Mouse (Mus musculus) CD8-positive naive resting alpha-beta T cell, adult 2 months (primary cell): ENCODE results near the gene Elfn2.
A peak's percentile ranks its signal among the peaks of the same experiment; 100 is the strongest.

Experiments
- DNase-seq, 2 experiments: peaks; one replicate each; pipeline ENCODE4 v3.0.0; 2022; ENCODE audit warnings: low read depth in 2 of 2, low spot score in 2 of 2

Elfn2 gene

DNA sequence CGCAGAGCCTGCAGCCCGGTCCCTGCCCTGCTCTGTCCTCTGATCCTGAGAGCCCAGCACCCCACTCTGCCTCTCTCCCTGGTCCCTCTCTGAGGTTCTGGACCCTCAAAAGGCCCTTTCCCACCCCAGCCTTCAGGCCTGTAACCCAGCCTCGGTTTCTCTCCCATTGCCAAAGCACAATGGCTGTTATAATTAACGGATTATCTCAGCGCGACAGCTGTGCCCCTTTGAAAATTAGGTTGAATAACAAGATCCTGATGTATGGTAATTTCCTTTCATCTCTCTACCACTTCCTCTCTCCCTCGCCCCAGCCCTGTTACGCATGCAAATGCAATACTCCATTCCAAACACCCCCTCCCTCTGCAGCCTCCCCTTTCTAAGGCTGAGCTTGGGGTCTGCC is 35.1 kb downstream of the Elfn2 start:
- peak; percentile 39 to 61 for DNase-seq

DNA sequence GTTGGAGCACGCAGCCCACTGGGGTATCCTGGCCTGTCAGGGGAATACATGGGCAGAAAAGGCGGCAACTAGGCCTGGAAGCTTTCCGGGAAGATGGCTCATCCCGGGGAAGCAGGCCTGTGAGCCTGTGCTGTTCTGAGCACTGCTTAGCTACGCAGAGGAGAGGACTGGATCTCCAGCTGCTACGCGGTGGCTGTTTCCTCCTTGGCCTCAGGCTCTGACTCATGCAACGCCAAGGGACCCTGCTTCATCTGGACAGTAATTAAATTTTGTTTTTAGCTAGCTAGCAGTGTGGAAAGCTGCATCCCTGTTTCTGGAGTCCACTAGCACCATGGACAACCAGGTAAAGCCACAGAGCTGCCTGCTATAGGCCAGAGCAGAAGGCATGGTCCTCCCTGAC is 36.8 kb downstream of the Elfn2 start:
- DNase-seq: no peak

- no peak for DNase-seq
Observed at GRCm38 (mm10) chr15:78681301-78681700, 37.3 kb downstream of the Elfn2 start.

DNA sequence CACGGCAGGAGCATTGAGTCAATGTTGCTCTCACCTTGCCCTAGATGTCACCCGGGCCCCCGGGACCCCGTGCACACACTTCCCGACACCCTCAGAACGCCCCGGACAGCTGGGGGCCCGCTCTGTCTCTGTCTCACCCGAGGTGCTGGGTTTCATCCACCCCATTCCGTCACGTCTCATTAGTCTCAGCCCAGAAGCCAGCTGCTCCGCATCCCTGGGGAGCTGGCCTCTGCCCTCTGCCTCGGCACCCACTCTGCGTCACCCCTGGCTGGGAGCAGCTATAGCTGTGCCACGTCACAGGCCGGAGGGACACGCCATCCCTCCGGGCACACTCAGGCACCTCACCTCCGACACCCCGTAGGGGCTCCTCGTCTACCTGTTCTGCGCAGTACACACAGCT is 38.3 kb downstream of the Elfn2 start:
- no peak for DNase-seq

DNA sequence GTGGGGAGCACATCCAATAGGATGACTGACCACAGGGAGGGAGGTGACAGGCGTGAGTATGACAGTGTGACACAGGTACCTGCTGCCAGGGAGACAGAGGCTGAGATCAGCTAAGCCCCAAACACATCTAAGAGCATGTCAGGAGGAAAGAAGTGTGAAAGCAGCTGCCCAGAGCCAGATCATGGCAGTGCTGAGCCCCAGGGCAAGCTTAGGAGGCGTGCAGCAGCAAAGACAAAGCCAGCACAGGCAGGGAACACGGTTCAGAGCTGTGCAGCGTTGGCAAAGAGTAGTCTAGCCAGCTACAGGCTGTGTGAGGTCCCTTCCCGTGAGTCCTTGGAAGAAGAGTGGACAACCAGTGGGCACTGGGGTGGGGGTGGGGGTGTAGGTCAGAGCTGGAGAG is 40.9 kb downstream of the Elfn2 start:
- DNase-seq: no peak

DNA sequence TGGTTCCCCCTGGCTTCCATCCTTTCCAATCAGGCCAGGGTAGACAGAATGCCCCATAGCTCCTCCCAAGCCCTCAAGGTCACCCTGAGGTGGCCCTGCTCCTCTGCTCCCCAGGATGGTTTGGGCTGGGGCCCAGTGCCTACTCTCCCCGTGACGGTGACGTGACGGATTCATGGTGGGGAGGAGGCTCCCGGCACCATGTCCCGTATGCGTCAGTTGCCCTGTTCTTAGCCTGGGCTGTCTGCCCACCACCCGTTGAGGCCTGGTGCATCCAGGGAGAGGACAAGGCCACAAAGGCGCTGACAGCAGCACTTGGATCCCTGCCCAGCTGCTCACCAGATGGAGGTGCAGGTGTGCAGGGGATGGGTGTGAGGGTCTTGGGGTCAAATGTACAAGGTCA is 41.6 kb downstream of the Elfn2 start:
- no peak for DNase-seq

DNA sequence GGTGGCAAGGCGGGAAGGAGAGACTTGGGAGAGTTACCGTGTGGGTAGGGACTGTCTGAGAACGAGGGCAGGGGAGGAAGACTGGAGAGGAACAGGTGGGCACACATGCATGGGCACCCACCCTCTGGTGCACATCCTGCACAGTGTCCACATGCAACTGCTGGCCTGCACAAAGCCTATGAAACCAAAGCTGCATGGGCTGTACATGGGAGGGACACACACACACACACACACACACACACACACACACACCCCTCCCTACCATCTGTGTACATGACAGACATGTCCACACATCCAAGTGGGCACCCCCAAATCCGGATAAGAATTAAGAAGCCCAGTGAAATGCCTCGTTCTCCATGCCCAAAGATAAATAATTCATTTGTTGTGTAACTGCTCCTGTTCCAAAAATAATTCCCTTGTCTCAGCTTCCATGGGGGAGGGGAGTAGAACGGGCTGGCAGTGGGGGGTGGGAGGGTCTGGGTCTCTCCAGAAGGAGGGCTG is 43.6 kb downstream of the Elfn2 start:
- DNase-seq: no peak

GRCm38 (mm10) chr15:78673436-78673835 is 45.1 kb downstream of the Elfn2 start:
- no peak for DNase-seq

DNA sequence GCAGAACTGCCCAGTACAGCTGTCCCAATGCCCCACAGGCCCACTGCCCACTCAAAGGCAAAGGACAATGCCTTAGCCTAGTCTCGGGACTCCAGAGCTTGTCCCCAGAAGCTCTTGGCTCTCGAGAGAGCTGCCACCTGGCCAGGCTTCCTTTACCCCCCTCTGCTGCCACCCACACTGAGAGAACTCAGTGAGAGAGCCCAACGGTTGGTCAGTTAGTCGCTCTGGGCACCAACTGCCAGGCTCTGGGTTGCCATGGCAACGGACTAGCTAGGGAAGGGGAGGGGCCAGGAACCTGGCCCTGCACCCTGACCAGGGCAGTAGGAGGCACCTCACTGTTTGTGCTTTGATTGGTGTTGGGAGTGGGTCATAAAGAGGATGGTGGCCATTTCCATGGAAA is 48.2 kb downstream of the Elfn2 start:
- DNase-seq: no peak

- no peak for DNase-seq
Observed at GRCm38 (mm10) chr15:78669221-78669871, 49.2 kb downstream of the Elfn2 start.

- no peak for DNase-seq
Observed at GRCm38 (mm10) chr15:78664268-78664667, 54.3 kb downstream of the Elfn2 start.

- DNase-seq: no peak
Observed at GRCm38 (mm10) chr15:78651169-78651568, 67.4 kb downstream of the Elfn2 start.

- DNase-seq: no peak
Observed at GRCm38 (mm10) chr15:78647746-78648145, 70.8 kb downstream of the Elfn2 start.

GRCm38 (mm10) chr15:78644606-78645005 is 74.0 kb downstream of the Elfn2 start:
- no peak for DNase-seq

- no peak for DNase-seq
Observed at GRCm38 (mm10) chr15:78643633-78644032, 74.9 kb downstream of the Elfn2 start.

GRCm38 (mm10) chr15:78635231-78635630 is 83.3 kb downstream of the Elfn2 start:
- no peak for DNase-seq

GRCm38 (mm10) chr15:78634095-78634737 is 84.4 kb downstream of the Elfn2 start:
- DNase-seq: no peak

- DNase-seq: no peak
Observed at GRCm38 (mm10) chr15:78633413-78633812, 85.2 kb downstream of the Elfn2 start.

GRCm38 (mm10) chr15:78632387-78632786 is 86.2 kb downstream of the Elfn2 start:
- DNase-seq: no peak

GRCm38 (mm10) chr15:78626285-78626684 is 92.3 kb downstream of the Elfn2 start:
- DNase-seq: no peak

GRCm38 (mm10) chr15:78624961-78625360 is 93.6 kb downstream of the Elfn2 start:
- no peak for DNase-seq

DNA sequence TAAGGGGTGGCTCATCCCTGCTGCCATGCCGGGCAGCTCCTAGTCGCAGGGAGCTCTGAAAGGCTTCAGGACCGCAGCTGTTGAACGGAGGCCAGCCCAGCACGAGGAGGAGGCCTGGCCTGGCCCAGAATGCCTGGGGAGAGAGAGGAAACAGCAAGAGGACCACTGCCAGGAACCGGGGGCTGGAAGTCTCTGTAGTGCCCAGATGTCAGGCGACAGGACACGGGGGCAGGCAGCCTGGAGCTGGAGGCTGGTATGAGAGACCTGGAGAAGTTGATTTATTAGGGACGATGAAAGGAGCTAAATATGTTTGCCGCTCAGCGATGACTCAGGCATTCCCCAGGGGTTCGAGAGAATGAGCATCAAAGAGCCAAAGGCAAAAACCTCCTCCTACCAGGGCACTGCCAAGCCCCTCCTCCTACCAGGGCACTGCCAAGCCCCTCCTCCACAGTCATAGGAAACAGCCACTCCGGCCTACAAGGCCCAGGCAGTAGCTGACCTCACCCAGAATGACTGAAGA is 94.1 kb downstream of the Elfn2 start:
- no peak for DNase-seq

GRCm38 (mm10) chr15:78623426-78623825 is 95.1 kb downstream of the Elfn2 start:
- peak; percentile 54 to 70 for DNase-seq
